Mouse (Mus musculus): Measurements from ENCODE around the gene Xrcc5.

DNA sequence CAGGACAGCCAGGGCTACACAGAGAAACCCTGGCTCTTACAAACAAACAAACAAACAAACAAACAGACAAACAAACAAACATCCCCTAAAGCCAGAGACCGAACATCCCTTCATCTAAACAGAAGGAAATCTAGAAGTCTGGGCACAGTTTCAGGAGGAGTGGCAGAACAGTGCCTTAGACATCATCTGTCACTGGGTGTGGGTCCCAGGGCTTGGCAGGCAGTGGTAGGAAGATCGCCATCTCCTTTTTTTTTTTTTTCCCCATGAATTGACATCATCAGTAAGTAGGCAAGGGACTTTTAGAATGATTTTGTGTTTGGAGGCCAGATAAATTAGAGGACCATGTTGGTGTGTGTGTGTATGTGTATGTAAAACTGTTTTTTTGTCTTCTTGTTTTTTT lies 51.0 kb downstream of the Xrcc5 start:
- TF ChIP-seq CTCF (IDR thresholded peaks at IDR 0.05; ENCODE audit: control insufficient read depth, insufficient read depth, low read length) (no peak), POLR2A (IDR thresholded peaks at IDR 0.05; ENCODE audit: borderline replicate concordance, control insufficient read depth, low read depth, low read length) (no peak)

Data from bone marrow, adult 2 months (tissue).